ENCODE assay signal across 28 mouse cellular contexts in the genomic region with DNA sequence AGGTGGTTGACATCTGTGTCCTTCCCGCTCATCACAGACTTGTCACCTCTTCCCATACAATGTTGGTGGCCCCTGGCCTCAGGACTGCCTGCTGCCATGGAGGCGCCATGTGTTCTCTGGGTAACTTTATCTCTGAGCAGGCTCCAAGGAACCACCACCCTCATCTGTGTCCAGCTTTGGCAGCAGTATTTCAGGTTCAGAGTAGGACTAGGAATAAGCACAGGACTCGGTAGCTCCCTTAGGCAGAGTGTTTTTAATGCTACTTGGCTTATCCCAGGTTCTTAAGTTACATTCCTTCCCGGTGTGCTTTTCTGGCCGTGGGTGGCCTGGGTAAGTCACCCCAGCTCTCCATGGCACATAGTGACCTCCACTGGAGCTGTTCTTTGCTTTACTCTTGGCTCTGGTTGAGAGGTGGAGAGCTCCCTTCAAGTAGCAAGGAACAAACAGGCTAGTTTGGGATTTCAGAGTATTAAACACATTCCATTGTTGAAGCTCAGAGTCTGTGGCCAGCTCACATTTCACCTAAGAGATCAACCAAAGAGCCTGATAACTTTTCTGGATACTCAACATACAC.
A peak's percentile ranks its signal among the peaks of the same experiment; 100 is the strongest.
DNase-seq lines count a peak whose midpoint lies in the region; ATAC-seq and TF ChIP-seq lines count a peak whose summit lies in the region.
"Had no signal": no experiment of that assay in that cellular context is flagged by ENCODE, and none has a peak within 500 bp of the region (broad histone marks: within the 10 kb centered on the region; RNA-seq: fewer than 3 reads in every experiment).

No protein-coding gene starts in this region.

- peak; percentile 66 for ATAC-seq in limb, embryonic 14.5 days (ENCODE audit: low FRiP score, low read depth)
- ATAC-seq: forebrain, embryonic 16.5 days; liver, postnatal 0 days had no signal

- no peaks in the 10 kb centered on the region for H3K36me3 ChIP-seq in limb, embryonic 14.5 days (ENCODE audit: control insufficient read depth, insufficient read depth, low read length)
- H3K36me3 ChIP-seq: embryonic facial prominence, embryonic 13.5 days; forebrain, embryonic 10.5 days; G1E; heart, embryonic 15.5 days; hindbrain, embryonic 13.5 days; neural tube, embryonic 15.5 days had no signal

- no peak overlapping the region for H3K4me3 ChIP-seq in limb, embryonic 14.5 days (replicated peaks; ENCODE audit: low read length)
- H3K4me3 ChIP-seq: embryonic facial prominence, embryonic 13.5 days; forebrain, embryonic 10.5 days; heart, embryonic 15.5 days; hindbrain, embryonic 13.5 days; megakaryocyte, embryonic 14.5 days; neural tube, embryonic 15.5 days had no signal

- H3K4me1 ChIP-seq in limb, embryonic 14.5 days (ENCODE audit: control insufficient read depth, insufficient read depth, low read length): peaks cover 19% of the 10 kb centered on the region
- H3K4me1 ChIP-seq: heart, embryonic 15.5 days; megakaryocyte, embryonic 14.5 days had no signal

- H3K9ac ChIP-seq in limb, embryonic 14.5 days (ENCODE audit: low read depth, low read length, severe bottlenecking): no peak overlapping the region
- H3K9ac ChIP-seq: embryonic facial prominence, embryonic 13.5 days; heart, embryonic 15.5 days; hindbrain, embryonic 13.5 days; liver, postnatal 0 days; neural tube, embryonic 15.5 days had no signal

- WGBS in limb, embryonic 14.5 days: 48% methylated on average over 5 of the region's 5 CpGs

- H3K4me2 ChIP-seq in limb, embryonic 14.5 days (replicated peaks; ENCODE audit: low read depth, low read length, severe bottlenecking): no peak overlapping the region
- H3K4me2 ChIP-seq: embryonic facial prominence, embryonic 13.5 days; heart, embryonic 15.5 days; hindbrain, embryonic 13.5 days; neural tube, embryonic 15.5 days had no signal

- H3K27me3 ChIP-seq in limb, embryonic 14.5 days (ENCODE audit: control insufficient read depth, insufficient read depth, low read length): no peaks in the 10 kb centered on the region
- H3K27me3 ChIP-seq: CH12.LX; embryonic facial prominence, embryonic 13.5 days; heart, embryonic 15.5 days; hindbrain, embryonic 13.5 days; megakaryocyte, embryonic 14.5 days; neural tube, embryonic 15.5 days had no signal

- H3K9me3 ChIP-seq in limb, embryonic 14.5 days (ENCODE audit: control insufficient read depth, low read length): no peaks in the 10 kb centered on the region
- H3K9me3 ChIP-seq: embryonic facial prominence, embryonic 13.5 days; forebrain, embryonic 10.5 days; heart, embryonic 15.5 days; hindbrain, embryonic 13.5 days; neural tube, embryonic 15.5 days had no signal

- H3K27ac ChIP-seq in limb, embryonic 14.5 days (replicated peaks; ENCODE audit: low read depth, low read length): 0 out of 2 replicates have a peak overlapping the region, but pooled peaks have one; percentile 14
- H3K27ac ChIP-seq: embryonic facial prominence, embryonic 13.5 days; forebrain, embryonic 10.5 days; heart, embryonic 15.5 days; hindbrain, embryonic 13.5 days; neural tube, embryonic 15.5 days had no signal

- peak; percentile 46 for DNase-seq in heart, adult 11 months
- no peak for DNase-seq in heart, adult 8-10 months (ENCODE audit: low spot score)
- peak; percentile 5 for DNase-seq in lung, postnatal 10 days
- no peak for DNase-seq in lung, postnatal 36 days
- peak; percentile 20 for DNase-seq in fibroblast of lung, adult 2 months (ENCODE audit: low read depth)
- DNase-seq in limb, embryonic 14.5 days (ENCODE audit: low spot score): no peak
- no peak for DNase-seq in neural tube, embryonic 10.5 days (ENCODE audit: extremely low spot score, low spot score)
- no peak for DNase-seq in layer of hippocampus, postnatal 36 days
- DNase-seq: adrenal gland, adult 2 months; B cell, adult 2 months; cerebellum, adult 11-12 months; cerebellum, postnatal 10 days; heart, postnatal 36 days; kidney, adult 11 months; kidney, postnatal 14 days; liver, postnatal 0 days; right cerebral cortex, adult 18-20 months; right cerebral cortex, postnatal 4 days; thymus, postnatal 14 days had no signal

- TF ChIP-seq POLR2A in limb, embryonic 14.5 days (IDR thresholded peaks at IDR 0.05; ENCODE audit: borderline replicate concordance, extremely low read depth, insufficient read depth, insufficient read length): no peak

Comparison
In these comparisons a context has a peak if more than half of its experiments do, and no peak if none do; other contexts are left out.
1. DNase-seq: peak in heart, adult 11 months (single experiment), lung, postnatal 10 days (single experiment) and fibroblast of lung, adult 2 months (single experiment); none in heart, adult 8-10 months (single experiment), lung, postnatal 36 days (single experiment), limb, embryonic 14.5 days (single experiment), neural tube, embryonic 10.5 days (single experiment) and layer of hippocampus, postnatal 36 days (0 of 2).